Mouse (Mus musculus): ENCODE data around the gene Cdrt4. TPM values are rescaled to one million over a fixed set of nuclear protein-coding genes. Genes with fewer than 3 reads are reported as not detected.

Cdrt4 gene
- polyA plus RNA-seq, 1 experiment from 2014 or later: 0.41 TPM

DNA sequence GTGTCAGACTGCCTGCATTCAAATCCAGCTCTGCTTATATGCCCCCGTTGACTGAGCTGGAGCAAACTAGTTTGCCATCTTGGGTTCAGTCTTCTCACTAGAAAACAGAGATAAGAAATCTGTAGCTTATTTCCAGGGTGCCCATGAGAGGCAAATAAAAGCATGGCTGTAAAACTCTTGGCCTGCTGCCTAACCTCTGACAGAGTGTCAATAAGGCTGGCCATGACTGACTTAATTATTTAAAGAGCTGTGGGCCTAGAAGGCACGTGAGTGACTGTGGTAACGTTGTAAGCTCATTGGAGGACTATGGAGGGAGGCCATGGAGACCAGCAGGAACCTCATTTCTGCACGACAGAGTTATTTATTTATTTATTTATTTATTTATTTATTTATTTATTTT, 5.5 kb upstream of the Cdrt4 start:
- H3K9ac ChIP-seq: no peak overlapping the region
- H3K27me3 ChIP-seq: no peaks in the 10 kb centered on the region
- WGBS: 55% methylated on average over 4 of the region's 4 CpGs
- H3K4me1 ChIP-seq: peaks cover 8% of the 10 kb centered on the region
- no peak for ATAC-seq (ENCODE audit: insufficient number of reproducible peaks, insufficient read depth, low FRiP score, low TSS enrichment, low read depth)
- H3K4me2 ChIP-seq: no peak overlapping the region
- no peaks in the 10 kb centered on the region for H3K36me3 ChIP-seq
- H3K9me3 ChIP-seq: no peaks in the 10 kb centered on the region
- no peak overlapping the region for H3K4me3 ChIP-seq
- H3K27ac ChIP-seq: no peak overlapping the region

DNA sequence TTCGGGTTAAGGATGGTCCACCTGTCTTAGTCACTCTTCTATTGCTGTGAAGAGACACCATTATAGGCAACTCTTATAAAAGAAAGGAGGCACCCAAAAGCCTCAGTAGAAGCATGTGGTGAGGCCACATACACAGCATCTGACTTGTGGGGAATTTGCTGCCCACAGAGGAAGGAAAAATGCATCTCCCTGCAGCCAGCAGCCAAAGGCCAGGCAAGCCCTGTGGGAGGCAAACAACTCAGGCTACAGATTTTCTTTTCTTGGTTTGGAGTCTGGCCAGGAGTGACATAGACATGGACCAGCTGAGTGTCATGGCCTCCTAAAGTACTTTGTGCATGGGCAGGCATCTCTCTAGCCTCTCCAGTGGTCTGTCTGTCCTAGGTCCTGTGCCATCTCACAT, 1.4 kb upstream of the Cdrt4 start:
- H3K36me3 ChIP-seq: no peaks in the 10 kb centered on the region
- H3K27ac ChIP-seq: no peak overlapping the region
- H3K4me2 ChIP-seq: no peak overlapping the region
- no peaks in the 10 kb centered on the region for H3K4me1 ChIP-seq
- 87% methylated on average over 1 of the region's 1 CpGs for WGBS
- no peaks in the 10 kb centered on the region for H3K27me3 ChIP-seq
- no peaks in the 10 kb centered on the region for H3K9me3 ChIP-seq
- no peak overlapping the region for H3K9ac ChIP-seq
- no peak for ATAC-seq (ENCODE audit: insufficient number of reproducible peaks, insufficient read depth, low FRiP score, low TSS enrichment, low read depth)
- H3K4me3 ChIP-seq: no peak overlapping the region

GRCm38 (mm10) chr11:62954766-62955165, 3.8 kb downstream of the Cdrt4 start:
- H3K27me3 ChIP-seq: no peaks in the 10 kb centered on the region
- no peak overlapping the region for H3K4me2 ChIP-seq
- H3K4me3 ChIP-seq: no peak overlapping the region
- no peaks in the 10 kb centered on the region for H3K4me1 ChIP-seq
- H3K27ac ChIP-seq: no peak overlapping the region
- H3K9ac ChIP-seq: no peak overlapping the region
- 81% methylated on average over 3 of the region's 3 CpGs for WGBS
- no peak for ATAC-seq (ENCODE audit: insufficient number of reproducible peaks, insufficient read depth, low FRiP score, low TSS enrichment, low read depth)
- H3K36me3 ChIP-seq: no peaks in the 10 kb centered on the region
- H3K9me3 ChIP-seq: no peaks in the 10 kb centered on the region

GRCm38 (mm10) chr11:62955186-62955585, 4.2 kb downstream of the Cdrt4 start:
- Histone ChIP-seq H3K4me3 (no peak overlapping the region), H3K27ac (no peak overlapping the region), H3K4me2 (no peak overlapping the region), H3K27me3 (no peaks in the 10 kb centered on the region), H3K36me3 (no peaks in the 10 kb centered on the region), H3K9me3 (no peaks in the 10 kb centered on the region), H3K9ac (no peak overlapping the region), H3K4me1 (no peaks in the 10 kb centered on the region)
- ATAC-seq (ENCODE audit: insufficient number of reproducible peaks, insufficient read depth, low FRiP score, low TSS enrichment, low read depth): no peak
- WGBS: 93% methylated on average over 5 of the region's 5 CpGs

- no peaks in the 10 kb centered on the region for H3K36me3 ChIP-seq
- WGBS: 45% methylated on average over 6 of the region's 6 CpGs
- no peaks in the 10 kb centered on the region for H3K27me3 ChIP-seq
- H3K4me1 ChIP-seq: no peaks in the 10 kb centered on the region
- H3K9me3 ChIP-seq: no peaks in the 10 kb centered on the region
- no peak overlapping the region for H3K27ac ChIP-seq
- H3K4me2 ChIP-seq: no peak overlapping the region
- no peak for ATAC-seq (ENCODE audit: insufficient number of reproducible peaks, insufficient read depth, low FRiP score, low TSS enrichment, low read depth)
- H3K4me3 ChIP-seq: no peak overlapping the region
- H3K9ac ChIP-seq: no peak overlapping the region
These were observed 4.8 kb downstream of the Cdrt4 start for GRCm38 (mm10) chr11:62955776-62956175.

GRCm38 (mm10) chr11:62957626-62958180, 6.7 kb downstream of the Cdrt4 start:
- no peaks in the 10 kb centered on the region for H3K4me1 ChIP-seq
- no peaks in the 10 kb centered on the region for H3K9me3 ChIP-seq
- no peaks in the 10 kb centered on the region for H3K27me3 ChIP-seq
- H3K27ac ChIP-seq: no peak overlapping the region
- no peak for ATAC-seq (ENCODE audit: insufficient number of reproducible peaks, insufficient read depth, low FRiP score, low TSS enrichment, low read depth)
- 90% methylated on average over 8 of the region's 8 CpGs for WGBS
- no peak overlapping the region for H3K9ac ChIP-seq
- no peak overlapping the region for H3K4me2 ChIP-seq
- H3K36me3 ChIP-seq: no peaks in the 10 kb centered on the region
- H3K4me3 ChIP-seq: no peak overlapping the region

- no peak for ATAC-seq (ENCODE audit: insufficient number of reproducible peaks, insufficient read depth, low FRiP score, low TSS enrichment, low read depth)
- no peak overlapping the region for H3K27ac ChIP-seq
- 65% methylated on average over 4 of the region's 4 CpGs for WGBS
These were observed 12.3 kb downstream of the Cdrt4 start for GRCm38 (mm10) chr11:62963292-62963691.

GRCm38 (mm10) chr11:62966424-62966764, 15.4 kb downstream of the Cdrt4 start:
- H3K27ac ChIP-seq: peak overlapping the region; percentile 99
- peak overlapping the region; percentile 61 for H3K9ac ChIP-seq
- H3K4me1 ChIP-seq: peaks cover 28% of the 10 kb centered on the region
- H3K36me3 ChIP-seq: no peaks in the 10 kb centered on the region
- no peaks in the 10 kb centered on the region for H3K9me3 ChIP-seq
- 23% methylated on average over 3 of the region's 3 CpGs for WGBS
- peak overlapping the region; percentile 56 for H3K4me2 ChIP-seq
- H3K27me3 ChIP-seq: no peaks in the 10 kb centered on the region
- peak overlapping the region; percentile 29 for H3K4me3 ChIP-seq
- ATAC-seq (ENCODE audit: insufficient number of reproducible peaks, insufficient read depth, low FRiP score, low TSS enrichment, low read depth): no peak

More at GRCm38 (mm10) chr11:62963292-62963691, 12.3 kb downstream of the Cdrt4 start:
- no peak overlapping the region for H3K4me3 ChIP-seq
- no peaks in the 10 kb centered on the region for H3K36me3 ChIP-seq
- no peak overlapping the region for H3K9ac ChIP-seq
- no peaks in the 10 kb centered on the region for H3K27me3 ChIP-seq
- peaks cover 28% of the 10 kb centered on the region for H3K4me1 ChIP-seq
- no peaks in the 10 kb centered on the region for H3K9me3 ChIP-seq
- no peak overlapping the region for H3K4me2 ChIP-seq

DNA sequence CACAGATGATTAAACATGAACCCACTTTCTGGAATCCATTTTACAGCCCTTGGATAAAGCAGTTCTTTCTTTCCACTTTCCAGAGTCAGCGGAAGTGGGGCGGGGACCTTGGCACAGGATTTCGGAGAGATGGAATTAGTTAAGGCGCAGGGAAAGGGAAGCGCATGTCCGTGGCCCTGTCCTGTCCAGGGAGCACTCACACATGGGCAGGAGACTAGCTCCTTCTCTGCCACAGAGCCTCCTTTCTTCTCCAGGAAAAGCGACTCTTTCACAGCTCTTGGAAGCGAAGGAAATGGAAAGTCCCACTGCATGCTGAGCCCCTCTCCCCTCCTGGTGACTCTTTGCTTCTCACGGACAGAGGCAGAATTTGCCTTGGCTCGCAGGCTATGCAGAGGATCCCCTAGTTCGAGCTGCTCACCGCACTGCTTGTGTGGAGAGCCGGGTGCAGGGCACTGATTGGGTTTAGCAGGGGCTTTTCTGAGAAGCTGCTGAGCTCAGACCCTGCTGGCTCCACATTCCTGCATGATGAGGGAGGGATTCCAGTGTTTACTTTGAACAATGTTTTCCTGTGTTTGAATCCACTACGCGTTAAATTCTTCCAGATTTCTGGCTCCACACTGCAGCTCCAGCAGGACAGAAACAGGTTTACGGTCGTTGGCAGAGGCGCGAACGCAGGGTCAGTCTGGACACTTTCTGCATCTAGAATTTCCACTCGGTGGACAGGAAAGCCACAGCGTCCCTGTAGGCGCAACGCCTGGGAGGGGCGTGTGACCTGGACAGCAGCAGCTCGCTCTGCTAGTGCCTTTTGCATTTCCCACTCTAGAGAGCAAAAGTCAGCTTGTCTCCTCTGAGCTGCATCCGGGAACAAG, 16.0 kb downstream of the Cdrt4 start:
- Histone ChIP-seq H3K27ac (peak overlapping the region; percentile 99), H3K4me2 (peak overlapping the region; percentile 56), H3K27me3 (no peaks in the 10 kb centered on the region), H3K4me1 (peaks cover 28% of the 10 kb centered on the region), H3K9ac (peak overlapping the region; percentile 61), H3K9me3 (no peaks in the 10 kb centered on the region), H3K4me3 (peak overlapping the region; percentile 29), H3K36me3 (no peaks in the 10 kb centered on the region)
- peak; percentile 94 for ATAC-seq (ENCODE audit: insufficient number of reproducible peaks, insufficient read depth, low FRiP score, low TSS enrichment, low read depth)
- WGBS: 1% methylated on average over 27 of the region's 27 CpGs

GRCm38 (mm10) chr11:62977176-62977575, 26.2 kb downstream of the Cdrt4 start:
- Histone ChIP-seq H3K27me3 (no peaks in the 10 kb centered on the region), H3K4me2 (no peak overlapping the region), H3K36me3 (no peaks in the 10 kb centered on the region), H3K9ac (no peak overlapping the region), H3K9me3 (peaks cover 6% of the 10 kb centered on the region; the same call in 1 of the 2 replicates), H3K4me3 (no peak overlapping the region), H3K4me1 (peaks cover 15% of the 10 kb centered on the region; the same call in 1 of the 2 replicates), H3K27ac (no peak overlapping the region)
- ATAC-seq (ENCODE audit: insufficient number of reproducible peaks, insufficient read depth, low FRiP score, low TSS enrichment, low read depth): no peak
- WGBS: 95% methylated on average over 1 of the region's 1 CpGs

GRCm38 (mm10) chr11:62978886-62979285, 27.9 kb downstream of the Cdrt4 start:
- no peak overlapping the region for H3K27ac ChIP-seq
- 54% methylated on average over 6 of the region's 6 CpGs for WGBS
- H3K4me2 ChIP-seq: no peak overlapping the region
- no peak for ATAC-seq (ENCODE audit: insufficient number of reproducible peaks, insufficient read depth, low FRiP score, low TSS enrichment, low read depth)
- no peak overlapping the region for H3K9ac ChIP-seq
- H3K4me3 ChIP-seq: no peak overlapping the region
- H3K9me3 ChIP-seq: peaks cover 6% of the 10 kb centered on the region; the same call in 1 of the 2 replicates
- no peaks in the 10 kb centered on the region for H3K36me3 ChIP-seq
- no peaks in the 10 kb centered on the region for H3K27me3 ChIP-seq
- peaks cover 15% of the 10 kb centered on the region; the same call in 1 of the 2 replicates for H3K4me1 ChIP-seq

GRCm38 (mm10) chr11:62981729-62982128, 30.7 kb downstream of the Cdrt4 start:
- ATAC-seq (ENCODE audit: insufficient number of reproducible peaks, insufficient read depth, low FRiP score, low TSS enrichment, low read depth): no peak
- H3K9me3 ChIP-seq: peaks cover 6% of the 10 kb centered on the region; the same call in 1 of the 2 replicates
- H3K27ac ChIP-seq: no peak overlapping the region
- peaks cover 23% of the 10 kb centered on the region for H3K4me1 ChIP-seq
- H3K36me3 ChIP-seq: no peaks in the 10 kb centered on the region
- H3K27me3 ChIP-seq: no peaks in the 10 kb centered on the region
- 59% methylated on average over 3 of the region's 3 CpGs for WGBS
- H3K9ac ChIP-seq: no peak overlapping the region
- no peak overlapping the region for H3K4me2 ChIP-seq
- no peak overlapping the region for H3K4me3 ChIP-seq

All from embryonic facial prominence, embryonic 13.5 days (tissue).